Mouse (Mus musculus): ENCODE results near the gene Pgc.

The Pgc gene

GRCm38 (mm10) chr17:47753130-47753775 is 26.6 kb downstream of the Pgc start:
- no peak for DNase-seq

DNA sequence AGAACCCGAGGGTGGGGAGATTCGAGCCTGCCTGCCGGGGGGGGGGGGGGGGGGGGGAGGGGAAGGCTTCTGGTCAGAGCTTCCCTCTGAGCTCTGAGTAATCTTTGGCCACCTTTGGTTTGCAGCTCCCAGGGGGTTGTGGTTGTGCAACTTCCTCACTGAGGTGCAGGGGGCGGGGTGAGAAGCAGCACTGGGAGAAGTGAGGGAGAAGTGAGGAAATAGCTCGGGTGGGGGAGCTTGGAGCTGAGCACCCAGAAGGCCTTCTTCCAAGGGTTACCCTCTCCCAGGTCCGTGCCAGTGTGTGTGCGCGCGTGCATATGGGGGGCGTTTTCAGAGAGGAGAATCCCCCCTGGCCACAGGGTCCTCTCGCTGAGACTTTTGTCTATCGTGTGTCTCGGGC is 27.6 kb downstream of the Pgc start:
- DNase-seq = no peak

- DNase-seq = no peak
Observed at GRCm38 (mm10) chr17:47756366-47756765, 29.7 kb downstream of the Pgc start.

DNA sequence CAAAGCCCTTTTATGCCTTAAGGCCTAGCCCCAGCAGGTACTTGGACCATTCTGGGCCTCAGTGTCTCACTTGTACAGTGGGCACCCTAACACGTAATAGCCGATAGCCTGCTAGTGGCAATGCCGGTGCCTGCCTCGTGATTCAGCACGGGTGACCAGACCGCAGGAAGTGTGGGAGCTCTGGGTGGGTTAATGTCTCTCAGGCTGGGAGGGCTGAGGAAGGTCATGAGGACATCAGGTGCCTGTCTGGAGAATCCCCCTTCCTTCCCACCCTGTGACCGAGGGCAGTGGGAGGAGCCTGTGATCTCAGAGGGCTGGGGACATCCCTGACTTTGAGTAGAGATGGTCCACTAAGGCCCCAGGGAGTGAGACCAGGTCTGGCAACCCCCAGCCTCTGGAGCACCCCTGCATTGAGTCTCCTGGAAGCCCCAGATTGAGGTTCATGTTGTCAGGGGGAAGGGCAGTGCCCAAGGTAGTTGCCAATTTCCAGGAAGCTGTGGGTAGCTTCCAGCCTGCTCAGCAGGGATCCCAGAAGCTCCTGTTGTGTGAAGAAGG is 30.5 kb downstream of the Pgc start:
- DNase-seq = peak; percentile 42

- peak; percentile 73 for DNase-seq
Observed at GRCm38 (mm10) chr17:47759702-47760410, 33.2 kb downstream of the Pgc start.

- no peak for DNase-seq
Observed at GRCm38 (mm10) chr17:47762028-47762427, 35.4 kb downstream of the Pgc start.

GRCm38 (mm10) chr17:47762518-47763340 is 36.1 kb downstream of the Pgc start:
- DNase-seq = peak; percentile 78

- DNase-seq = no peak
Observed at GRCm38 (mm10) chr17:47765986-47766385, 39.3 kb downstream of the Pgc start.

DNA sequence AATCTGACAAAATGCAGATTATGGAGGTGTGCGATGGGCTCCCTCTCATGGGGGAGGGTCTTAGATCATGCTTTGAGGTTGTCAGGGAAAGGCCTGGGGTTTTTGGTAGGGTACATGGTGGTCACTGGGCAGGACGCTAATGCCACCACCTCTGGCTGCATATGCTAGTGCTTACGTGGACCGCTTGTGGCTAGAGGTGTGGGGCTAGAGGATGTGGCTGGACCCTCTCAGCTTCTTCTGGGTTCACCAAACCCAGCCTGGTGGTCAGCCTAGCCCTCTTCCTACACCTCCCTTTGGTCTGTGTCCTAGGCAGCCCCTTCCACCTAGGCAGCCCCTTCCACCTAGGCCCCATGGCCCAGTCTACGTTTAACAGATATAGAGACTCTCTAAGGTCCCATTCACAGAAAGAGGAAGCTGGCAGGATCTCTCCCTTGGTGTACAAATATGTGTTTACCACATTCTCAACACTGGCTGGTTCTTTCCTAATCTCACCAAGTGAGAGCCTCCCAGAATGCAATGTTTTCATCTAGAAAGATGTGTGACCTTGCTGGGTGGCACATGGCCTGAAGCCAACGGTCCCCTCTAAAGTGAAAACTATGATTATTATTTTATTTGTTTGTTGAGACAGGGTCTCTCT is 39.9 kb downstream of the Pgc start:
- no peak for DNase-seq

DNA sequence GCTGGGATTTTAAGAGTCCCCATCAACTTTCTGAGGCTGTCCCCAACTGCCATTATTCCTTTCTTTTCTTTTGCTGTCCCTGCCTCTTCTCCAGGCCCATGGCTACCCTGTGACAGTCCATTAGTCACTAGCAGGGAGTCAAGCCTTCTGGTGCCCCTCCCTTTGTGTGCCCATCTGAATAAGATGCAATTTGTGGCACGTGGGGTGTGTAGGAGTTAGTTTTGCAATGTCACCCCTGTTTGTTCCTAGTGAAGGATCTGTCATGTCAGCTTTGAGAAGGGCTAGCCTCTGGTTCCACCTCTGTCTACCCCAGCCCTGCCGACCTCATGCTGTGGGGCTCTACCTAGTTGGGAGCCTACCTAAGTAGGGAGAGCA is 40.4 kb downstream of the Pgc start:
- DNase-seq = no peak

- no peak for DNase-seq
Observed at GRCm38 (mm10) chr17:47767456-47768141, 41.0 kb downstream of the Pgc start.

DNA sequence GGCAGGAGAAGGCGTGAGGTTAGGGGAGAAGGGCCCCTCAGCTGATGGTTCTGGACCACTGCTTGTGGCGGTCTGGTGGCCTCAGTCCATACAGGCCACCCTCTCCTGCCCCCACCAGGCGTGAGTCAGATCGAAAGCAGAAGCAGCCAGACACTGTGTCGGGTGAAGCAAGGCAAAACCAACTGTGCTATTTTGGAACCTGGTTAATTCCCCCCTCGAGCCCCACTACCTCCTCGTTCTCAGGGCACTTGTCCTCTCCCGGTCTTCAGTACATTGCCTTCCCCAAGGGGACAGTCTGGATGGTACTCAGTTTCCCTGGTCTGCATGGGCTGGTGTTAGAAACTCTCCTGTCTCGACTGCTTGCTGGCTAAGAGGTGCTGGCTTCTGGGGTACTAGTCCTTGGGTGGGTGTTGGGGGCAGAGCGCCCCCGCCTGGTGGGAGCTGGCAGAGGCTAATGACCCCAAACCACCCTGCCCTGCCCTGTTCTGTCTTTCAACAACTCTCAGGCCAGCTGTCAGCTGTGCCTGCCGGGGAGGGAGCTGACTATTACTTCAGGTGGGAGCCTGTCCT is 42.1 kb downstream of the Pgc start:
- no peak for DNase-seq

- DNase-seq = no peak
Observed at GRCm38 (mm10) chr17:47769389-47770299, 43.0 kb downstream of the Pgc start.

DNA sequence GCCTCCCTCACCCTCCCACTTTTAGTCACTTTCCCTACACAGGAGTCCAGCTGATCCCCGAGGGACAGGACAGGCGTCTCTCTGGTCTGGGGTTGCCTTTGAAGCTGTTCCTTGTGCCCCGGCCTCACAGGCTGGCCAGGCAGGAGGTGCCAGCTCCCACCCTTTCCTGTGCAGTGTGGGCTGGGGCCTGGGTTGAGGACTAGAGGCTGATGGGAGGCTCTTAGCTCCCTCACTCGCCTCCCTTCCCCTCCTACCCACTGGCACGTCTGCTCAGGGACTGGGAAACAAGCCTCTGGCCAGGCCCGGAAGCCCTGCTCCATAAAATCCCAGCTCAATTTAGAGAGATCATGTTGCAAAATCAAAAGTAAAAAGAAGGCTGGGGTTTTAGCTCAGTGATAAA is 47.0 kb downstream of the Pgc start:
- DNase-seq = no peak

GRCm38 (mm10) chr17:47777141-47777540 is 50.5 kb downstream of the Pgc start:
- DNase-seq = no peak

- DNase-seq = no peak
Observed at GRCm38 (mm10) chr17:47780470-47780869, 53.8 kb downstream of the Pgc start.

- no peak for DNase-seq
Observed at GRCm38 (mm10) chr17:47782486-47782885, 55.8 kb downstream of the Pgc start.

DNA sequence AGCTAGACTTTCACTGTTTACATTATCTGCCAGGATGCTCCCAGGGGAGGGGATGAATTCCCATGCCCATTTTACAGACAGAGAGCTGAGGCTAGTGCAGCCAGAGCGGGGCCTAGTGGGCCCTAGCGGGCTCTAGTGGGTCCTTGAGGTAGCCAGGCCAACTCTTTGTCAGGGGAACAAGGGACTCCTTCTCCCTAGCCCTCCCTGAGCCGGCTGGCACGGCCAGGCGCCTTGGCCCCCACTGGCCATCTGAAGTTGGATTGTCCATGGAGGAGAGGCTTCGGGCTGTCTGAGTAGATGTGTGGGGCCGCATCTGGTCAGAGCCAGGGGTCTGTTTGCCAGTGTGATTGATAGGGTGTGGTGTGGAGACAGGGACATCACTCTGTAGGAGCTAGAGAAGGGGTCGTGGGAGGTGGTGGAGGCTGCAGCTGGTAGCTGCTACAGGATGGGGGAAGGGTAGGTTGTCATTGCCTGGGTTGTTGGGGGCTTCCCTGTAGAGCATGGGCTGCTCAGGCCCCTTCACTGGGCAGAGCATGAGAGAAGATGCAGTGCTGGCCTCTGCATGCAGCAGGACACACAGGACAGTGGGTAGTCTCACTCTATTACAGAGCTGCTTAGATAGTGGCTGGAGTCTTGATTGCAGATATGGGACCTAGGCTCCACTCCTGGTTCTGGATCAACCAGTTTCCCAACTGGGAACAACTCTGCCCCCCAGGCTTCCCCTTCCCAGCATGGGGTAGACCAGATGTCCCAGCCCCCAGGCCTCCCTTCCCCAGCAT is 57.0 kb downstream of the Pgc start:
- peak; percentile 11 for DNase-seq

Measured in cerebellum, adult 9-11 months (tissue).